Mouse (Mus musculus) cortical plate, adult 2 months (tissue): ENCODE measurements around the gene Trim3.

ENCODE experiments used
- CTCF ChIP-seq: fragments of 200-500 bp; IDR thresholded peaks from 2 replicates; pipeline ENCODE4 v1.5.1; 2011; ENCODE audit warnings: mild to moderate bottlenecking, control low read depth, low read length; ENCODE audit not compliant: insufficient read depth; ENCODE audit errors: extremely low read depth
- POLR2A ChIP-seq: fragments of 200-500 bp; IDR thresholded peaks from 2 replicates; pipeline ENCODE4 v1.6.1; 2011; ENCODE audit warnings: mild to moderate bottlenecking, low read length, control low read depth; ENCODE audit not compliant: insufficient read depth; ENCODE audit errors: extremely low read depth

DNA sequence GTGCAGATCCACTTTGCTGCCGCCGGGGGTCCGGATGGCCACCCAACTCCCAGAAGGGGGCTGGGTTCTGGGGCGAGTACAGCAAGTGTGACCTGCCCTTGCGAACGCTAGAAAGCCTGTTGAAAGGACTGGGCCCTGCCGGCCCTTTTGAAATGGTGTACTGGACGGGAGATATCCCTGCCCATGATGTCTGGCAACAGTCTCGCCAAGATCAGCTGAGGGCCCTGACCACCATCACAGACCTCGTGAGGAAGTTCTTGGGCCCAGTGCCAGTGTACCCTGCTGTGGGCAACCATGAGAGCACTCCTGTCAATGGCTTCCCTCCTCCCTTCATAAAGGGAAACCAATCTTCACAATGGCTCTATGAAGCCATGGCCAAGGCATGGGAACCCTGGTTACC lies 77.8 kb downstream of the Trim3 start:
- no peak for TF ChIP-seq CTCF
- no peak for TF ChIP-seq POLR2A
